Mouse (Mus musculus): ENCODE measurements at regions not wholly inside any gene's neighbourhood (a gene's known extent, or its start where the extent isn't known, plus 50 kb on each side); places are given as distances from the start of the nearest gene placed in this dataset.

DNA sequence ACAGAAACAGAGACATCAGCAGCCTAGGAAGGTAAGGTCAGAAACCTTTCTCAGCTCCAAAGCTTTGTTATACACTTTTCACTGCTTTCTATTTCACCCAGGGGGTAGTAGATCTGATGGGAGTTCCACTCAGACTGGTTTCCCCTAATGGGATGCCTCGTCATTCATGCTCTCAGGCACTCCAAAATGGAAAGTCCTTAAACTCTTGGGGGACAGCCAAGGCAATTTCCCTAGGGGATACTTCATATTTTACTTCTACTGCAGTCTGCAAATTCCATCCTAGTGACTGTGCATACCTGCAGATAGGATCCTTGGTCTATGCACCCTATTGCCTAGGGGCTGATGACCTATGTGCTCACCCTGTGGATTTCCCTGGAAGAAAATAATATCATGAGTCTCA, 82.1 kb downstream of the Tnfsf18 start:
- TF ChIP-seq CTCF (IDR thresholded peaks at IDR 0.05; ENCODE audit: low read depth) (no peak), EP300 (optimal IDR thresholded peaks at IDR 0.05) (no peak)

All from stomach, postnatal 0 days (tissue).